Comparison of ENCODE assay signal across 8 mouse cellular contexts in genomic region chr3:54693056-54693415, GRCm38 (mm10). TPM values are rescaled to one million over a fixed set of nuclear protein-coding genes. Genes with fewer than 3 reads are reported as not detected.
DNase-seq lines count a peak whose midpoint lies in the region; ATAC-seq and TF ChIP-seq lines count a peak whose summit lies in the region.

No protein-coding gene starts in this region.

- TF ChIP-seq CTCF in lung, embryonic 14.5 days (IDR thresholded peaks at IDR 0.05; ENCODE audit: low read depth): no peak
- no peak for TF ChIP-seq CTCF in small intestine, adult 2 months (IDR thresholded peaks at IDR 0.05; ENCODE audit: extremely low read depth, insufficient read length, insufficient replicate concordance, low read depth, low read length)

- TF ChIP-seq POLR2A in small intestine, adult 2 months (IDR thresholded peaks at IDR 0.05; ENCODE audit: low read depth, low read length): no peak

- ATAC-seq in lung, embryonic 14.5 days (ENCODE audit: insufficient read depth): no peak
- no peak for ATAC-seq in embryonic facial prominence, embryonic 13.5 days (ENCODE audit: insufficient number of reproducible peaks, insufficient read depth, low FRiP score, low TSS enrichment, low read depth)
- ATAC-seq in limb, embryonic 12.5 days (ENCODE audit: insufficient number of reproducible peaks, insufficient read depth, low FRiP score, low TSS enrichment, low read depth): no peak

- no peaks in the 10 kb centered on the region for H3K4me1 ChIP-seq in lung, embryonic 14.5 days (ENCODE audit: insufficient read depth)
- H3K4me1 ChIP-seq in embryonic facial prominence, embryonic 13.5 days: peaks cover 6% of the 10 kb centered on the region; the same call in 1 of the 2 replicates
- H3K4me1 ChIP-seq in limb, embryonic 12.5 days (replicated peaks): peaks cover 6% of the 10 kb centered on the region; the same call in 1 of the 2 replicates
- no peaks in the 10 kb centered on the region for H3K4me1 ChIP-seq in small intestine, adult 2 months (ENCODE audit: control insufficient read depth, insufficient read depth, insufficient read length, low read length)

- peak overlapping the region; percentile 90 for H3K27ac ChIP-seq in lung, embryonic 14.5 days (ENCODE audit: low read depth)
- H3K27ac ChIP-seq in embryonic facial prominence, embryonic 13.5 days: peak overlapping the region; percentile 89
- peak overlapping the region; percentile 89 for H3K27ac ChIP-seq in limb, embryonic 12.5 days
- H3K27ac ChIP-seq in small intestine, adult 2 months (ENCODE audit: insufficient read depth, low read depth, low read length): peak overlapping the region; percentile 76

- peak overlapping the region; percentile 74 for H3K4me3 ChIP-seq in lung, embryonic 14.5 days (ENCODE audit: low read depth, low read length)
- peak overlapping the region; percentile 75 for H3K4me3 ChIP-seq in embryonic facial prominence, embryonic 13.5 days
- H3K4me3 ChIP-seq in limb, embryonic 12.5 days (replicated peaks): peak overlapping the region; percentile 67
- peak overlapping the region; percentile 94 for H3K4me3 ChIP-seq in small intestine, adult 2 months (ENCODE audit: low read depth, low read length)

- H3K9ac ChIP-seq in lung, embryonic 14.5 days: peak overlapping the region; percentile 74
- H3K9ac ChIP-seq in embryonic facial prominence, embryonic 13.5 days: peak overlapping the region; percentile 80
- peak overlapping the region; percentile 71 for H3K9ac ChIP-seq in limb, embryonic 12.5 days (replicated peaks)

- H3K27me3 ChIP-seq in lung, embryonic 14.5 days (ENCODE audit: insufficient read depth, low read length): no peaks in the 10 kb centered on the region
- no peaks in the 10 kb centered on the region for H3K27me3 ChIP-seq in embryonic facial prominence, embryonic 13.5 days
- H3K27me3 ChIP-seq in limb, embryonic 12.5 days: no peaks in the 10 kb centered on the region
- H3K27me3 ChIP-seq in small intestine, adult 2 months (ENCODE audit: control insufficient read depth, insufficient read depth, low read length): no peaks in the 10 kb centered on the region

- no peaks in the 10 kb centered on the region for H3K9me3 ChIP-seq in lung, embryonic 14.5 days (ENCODE audit: low read depth, low read length)
- no peaks in the 10 kb centered on the region for H3K9me3 ChIP-seq in embryonic facial prominence, embryonic 13.5 days
- H3K9me3 ChIP-seq in limb, embryonic 12.5 days: no peaks in the 10 kb centered on the region

- 0% methylated on average over 8 of the region's 8 CpGs for WGBS in lung, embryonic 14.5 days
- 0% methylated on average over 8 of the region's 8 CpGs for WGBS in embryonic facial prominence, embryonic 13.5 days
- 0% methylated on average over 8 of the region's 8 CpGs for WGBS in limb, embryonic 12.5 days
- under 1% methylated on average over 8 of the region's 8 CpGs for WGBS in small intestine, adult 2 months

- no peak for DNase-seq in lung, embryonic 14.5 days
- DNase-seq in lung, adult 18-20 months: no peak
- no peak for DNase-seq in embryo, embryonic 10.5 days (ENCODE audit: low spot score)
- DNase-seq in layer of hippocampus, adult 9-10 months (ENCODE audit: low spot score): no peak
- no peak for DNase-seq in urinary bladder, postnatal 4 days (ENCODE audit: low spot score in 2 of 2)

- peaks cover 37% of the 10 kb centered on the region for H3K36me3 ChIP-seq in lung, embryonic 14.5 days (ENCODE audit: insufficient read depth)
- H3K36me3 ChIP-seq in embryonic facial prominence, embryonic 13.5 days: peaks cover 24% of the 10 kb centered on the region
- H3K36me3 ChIP-seq in limb, embryonic 12.5 days: peaks cover 31% of the 10 kb centered on the region
- peaks cover 20% of the 10 kb centered on the region for H3K36me3 ChIP-seq in small intestine, adult 2 months (ENCODE audit: control insufficient read depth, insufficient read depth, low read length)

- peak overlapping the region; percentile 78 for H3K4me2 ChIP-seq in lung, embryonic 14.5 days
- H3K4me2 ChIP-seq in embryonic facial prominence, embryonic 13.5 days: peak overlapping the region; percentile 66
- peak overlapping the region; percentile 67 for H3K4me2 ChIP-seq in limb, embryonic 12.5 days

RNA-seq across cellular contexts. Expression of gene Supt20, which starts 0.4 kb away (rescaled TPM):
- 103 and 106 TPM in 2 replicates for polyA plus RNA-seq in lung, embryonic 14.5 days (2014; fragmentation: Nextera tagmentation; extraction: Ambion mirVana)
- polyA plus RNA-seq in embryonic facial prominence, embryonic 13.5 days (2015; fragmentation: Nextera tagmentation; extraction: Ambion mirVana): 125 and 128 TPM in 2 replicates
- 126 and 129 TPM in 2 replicates for polyA plus RNA-seq in limb, embryonic 12.5 days (2016; fragmentation: Nextera tagmentation; extraction: Ambion mirVana)
- 13.4 and 31.3 TPM in 2 replicates for polyA plus RNA-seq in small intestine, adult 2 months (2012; rRNA removed)

RNA-seq across cellular contexts. Expression of gene Gm21958, which starts 21.1 kb away (rescaled TPM):
- polyA plus RNA-seq in lung, embryonic 14.5 days (2014; fragmentation: Nextera tagmentation; extraction: Ambion mirVana): 1.7 TPM in 1 of 2 replicates, not detected in the other
- 0.88 TPM in 1 of 2 replicates, not detected in the other for polyA plus RNA-seq in embryonic facial prominence, embryonic 13.5 days (2015; fragmentation: Nextera tagmentation; extraction: Ambion mirVana)
- not detected in 2 replicates for polyA plus RNA-seq in limb, embryonic 12.5 days (2016; fragmentation: Nextera tagmentation; extraction: Ambion mirVana)
- polyA plus RNA-seq in small intestine, adult 2 months (2012; rRNA removed): not detected in 2 replicates

RNA-seq across cellular contexts. Expression of gene Exosc8, which starts 42.2 kb away (rescaled TPM):
- polyA plus RNA-seq in lung, embryonic 14.5 days (2014; fragmentation: Nextera tagmentation; extraction: Ambion mirVana): 149 and 154 TPM in 2 replicates
- 129 and 137 TPM in 2 replicates for polyA plus RNA-seq in embryonic facial prominence, embryonic 13.5 days (2015; fragmentation: Nextera tagmentation; extraction: Ambion mirVana)
- 158 and 163 TPM in 2 replicates for polyA plus RNA-seq in limb, embryonic 12.5 days (2016; fragmentation: Nextera tagmentation; extraction: Ambion mirVana)
- polyA plus RNA-seq in small intestine, adult 2 months (2012; rRNA removed): 4.5 and 8.5 TPM in 2 replicates

RNA-seq across cellular contexts. Expression of gene Alg5, which starts 42.3 kb away (rescaled TPM):
- polyA plus RNA-seq in lung, embryonic 14.5 days (2014; fragmentation: Nextera tagmentation; extraction: Ambion mirVana): 50.7 and 57.1 TPM in 2 replicates
- 51.3 and 55.6 TPM in 2 replicates for polyA plus RNA-seq in embryonic facial prominence, embryonic 13.5 days (2015; fragmentation: Nextera tagmentation; extraction: Ambion mirVana)
- polyA plus RNA-seq in limb, embryonic 12.5 days (2016; fragmentation: Nextera tagmentation; extraction: Ambion mirVana): 45.0 and 48.1 TPM in 2 replicates
- polyA plus RNA-seq in small intestine, adult 2 months (2012; rRNA removed): 5.3 and 9.5 TPM in 2 replicates

Comparison
In these comparisons a context has a peak if more than half of its experiments do, and no peak if none do; other contexts are left out.
1. RNA of gene Exosc8, which starts 42.2 kb away (polyA plus RNA-seq): 158 to 163 TPM in limb, embryonic 12.5 days, 149 to 154 TPM in lung, embryonic 14.5 days and 129 to 137 TPM in embryonic facial prominence, embryonic 13.5 days; 4.5 to 8.5 TPM in small intestine, adult 2 months; every median in the first group is over 10 times any median in the second.
2. Peak in every context shown above with its lines, with median percentiles within 50 percentile points of each other: H3K27ac ChIP-seq, H3K4me2 ChIP-seq, H3K4me3 ChIP-seq and H3K9ac ChIP-seq.